Mouse (Mus musculus): ENCODE measurements around the gene Dph1. TPM values are rescaled to one million over a fixed set of nuclear protein-coding genes. Genes with fewer than 3 reads are reported as not detected.

The Dph1 gene
- total RNA-seq, 2 experiments from 2014 or later: 0.58 to 4.5 TPM

DNA sequence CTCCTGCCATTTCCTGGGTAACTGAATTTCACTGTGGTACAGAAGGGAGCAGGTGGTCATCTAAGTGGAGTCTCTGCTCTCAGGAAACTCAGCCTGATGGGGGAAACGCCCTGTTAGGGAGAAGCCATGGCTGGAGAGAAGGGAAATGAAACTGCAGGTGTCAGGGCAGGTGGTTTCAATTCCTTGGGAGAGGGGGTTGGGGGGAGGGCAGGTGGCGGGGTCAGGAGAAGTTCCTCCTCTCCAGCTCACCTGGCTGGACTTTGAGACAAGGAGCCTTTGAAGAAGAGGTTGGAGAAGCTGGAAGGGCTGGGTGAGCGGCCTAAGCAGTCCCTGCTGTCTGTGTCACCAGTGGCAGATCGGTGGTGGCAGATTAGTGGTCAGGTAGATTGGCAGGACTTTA lies 15.3 kb upstream of the Dph1 start:
- ATAC-seq (replicated peaks; ENCODE audit: low FRiP score, poor library complexity, severe bottlenecking): no peak

DNA sequence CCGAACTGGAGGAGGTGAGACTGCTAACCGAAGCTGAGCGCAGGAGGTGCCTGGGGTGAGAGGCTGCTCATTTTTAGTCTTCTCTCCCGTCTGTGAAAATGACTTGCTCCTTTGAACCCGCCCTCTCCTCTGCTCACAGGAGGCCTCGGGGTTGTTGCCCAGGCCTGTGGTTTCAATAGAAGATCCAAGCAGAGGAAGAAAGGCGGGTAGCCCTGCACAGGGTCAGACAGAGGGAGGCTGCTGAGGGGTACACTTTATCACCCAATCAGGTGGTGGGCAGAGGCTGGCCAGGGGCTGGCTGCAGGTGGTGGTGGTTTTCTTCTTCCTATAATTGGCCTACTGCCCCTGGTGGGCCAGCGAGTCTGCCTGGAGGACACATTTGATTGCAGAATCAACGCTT lies 13.4 kb upstream of the Dph1 start:
- ATAC-seq (replicated peaks; ENCODE audit: low FRiP score, poor library complexity, severe bottlenecking): no peak

DNA sequence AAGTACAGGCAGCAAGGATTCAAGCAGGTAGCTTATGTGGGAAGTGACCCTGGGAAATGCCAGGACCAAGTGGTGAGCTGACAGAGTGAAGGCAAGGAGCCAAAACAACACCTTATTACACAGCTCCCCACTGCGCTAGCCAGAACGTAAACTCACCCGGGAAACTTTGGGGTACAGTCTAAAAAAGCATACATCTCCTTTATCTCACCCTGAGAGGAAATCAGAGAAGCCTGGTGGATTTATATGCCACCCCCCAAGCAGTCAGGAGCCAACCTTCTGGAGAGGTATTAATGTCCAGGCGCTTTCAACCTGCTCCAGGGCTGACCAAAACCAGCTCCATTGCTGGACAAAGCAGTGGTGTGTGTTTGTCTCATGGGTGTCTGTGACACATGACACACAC lies 12.9 kb upstream of the Dph1 start:
- no peak for ATAC-seq (replicated peaks; ENCODE audit: low FRiP score, poor library complexity, severe bottlenecking)

DNA sequence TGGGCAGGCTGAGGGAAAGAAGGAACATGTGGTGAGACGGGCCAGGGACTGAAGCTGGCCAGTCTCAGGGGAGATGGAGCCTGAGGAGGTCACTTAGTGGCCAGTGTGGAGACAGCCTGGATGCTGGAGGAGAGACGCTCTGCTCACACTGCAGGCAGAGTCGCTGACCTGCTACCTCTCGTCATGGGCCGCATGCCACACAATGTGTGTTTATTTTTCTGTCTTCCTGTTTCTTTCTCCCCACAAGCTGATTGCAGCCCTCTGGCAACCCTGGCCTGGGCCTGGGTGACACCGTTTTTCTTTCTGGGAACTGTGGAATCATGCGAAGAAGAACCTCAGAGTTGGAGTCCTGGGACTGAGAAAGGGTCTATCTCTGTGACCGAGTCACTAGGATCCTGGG lies 10.7 kb upstream of the Dph1 start:
- ATAC-seq (replicated peaks; ENCODE audit: low FRiP score, poor library complexity, severe bottlenecking): no peak

DNA sequence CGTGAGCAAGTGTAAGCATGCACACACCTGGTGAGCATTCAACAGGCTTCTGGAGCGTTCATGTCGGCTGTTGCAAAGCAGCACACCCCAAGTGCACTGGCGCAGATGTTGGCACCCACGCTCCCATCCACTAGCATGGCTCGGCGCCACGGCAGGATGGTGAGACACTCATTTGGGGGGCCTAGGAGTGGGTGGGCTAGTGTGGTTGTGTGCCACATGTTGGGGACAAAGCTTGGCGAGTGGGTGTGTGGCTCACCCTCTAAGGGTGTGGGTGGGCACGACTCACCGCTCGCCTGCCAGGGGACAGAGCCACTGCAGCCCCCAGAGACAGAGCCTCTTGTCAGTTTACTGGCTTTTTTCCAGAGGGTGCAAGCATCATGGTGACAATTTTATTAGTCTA lies 9.9 kb upstream of the Dph1 start:
- no peak for ATAC-seq (replicated peaks; ENCODE audit: low FRiP score, poor library complexity, severe bottlenecking)

DNA sequence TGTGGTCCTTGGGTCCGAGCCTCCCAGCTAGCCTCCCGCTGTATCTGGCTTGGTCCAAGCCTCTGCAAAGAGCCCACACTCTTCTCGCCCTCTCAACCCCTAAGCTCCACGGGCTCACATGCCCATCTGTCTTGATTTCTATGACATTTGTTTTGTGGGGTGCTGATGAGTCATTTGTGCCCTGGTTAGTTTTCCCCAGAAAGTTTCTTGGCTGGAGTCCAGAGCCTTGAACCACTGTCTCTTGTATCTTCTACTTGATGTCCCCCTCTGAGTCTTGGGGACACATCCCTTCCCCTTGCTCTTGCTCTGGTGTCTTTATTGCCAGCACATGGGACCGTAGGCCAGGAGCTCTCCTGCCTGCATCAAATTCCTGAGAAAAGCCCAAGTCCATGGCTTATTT lies 8.9 kb upstream of the Dph1 start:
- no peak for ATAC-seq (replicated peaks; ENCODE audit: low FRiP score, poor library complexity, severe bottlenecking)

DNA sequence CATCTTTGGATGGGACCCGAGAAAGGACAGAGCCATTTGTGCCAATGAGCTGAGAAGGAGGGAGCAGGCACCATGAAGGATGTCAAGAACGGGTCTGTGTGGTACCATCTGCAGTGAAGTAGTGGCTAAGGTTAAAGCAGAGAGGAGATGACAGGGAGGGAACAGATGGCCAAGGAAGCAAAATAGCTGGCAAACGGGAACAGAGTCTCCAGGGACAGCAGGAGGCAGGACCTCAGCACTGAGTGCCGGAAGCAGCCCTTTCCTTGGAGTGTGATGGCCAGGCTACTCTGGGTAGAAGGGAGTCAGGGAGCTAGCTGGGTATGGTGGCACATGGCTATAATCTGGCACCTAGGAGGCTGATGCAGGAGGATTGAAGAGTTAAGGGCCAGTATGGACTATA lies 7.8 kb upstream of the Dph1 start:
- no peak for ATAC-seq (replicated peaks; ENCODE audit: low FRiP score, poor library complexity, severe bottlenecking)

DNA sequence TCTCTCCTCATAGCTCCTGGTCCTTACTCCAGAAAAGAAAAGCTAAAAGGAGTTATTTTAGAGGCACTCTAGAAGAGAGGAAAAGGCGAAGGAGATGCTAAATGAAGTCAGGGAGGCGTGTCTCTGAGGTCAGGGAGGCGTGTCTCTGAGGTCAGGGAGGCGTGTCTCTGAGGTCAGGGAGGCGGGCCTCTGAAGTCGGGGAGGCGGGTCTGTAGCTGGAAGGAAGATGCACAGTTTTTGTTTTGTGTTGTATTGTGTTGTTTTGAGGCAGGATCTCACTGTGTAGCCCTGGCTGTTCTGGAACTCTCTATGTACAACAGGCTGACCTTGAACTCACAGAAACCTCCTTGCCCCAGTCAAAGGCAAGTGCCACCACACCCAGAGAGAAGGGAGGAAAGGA lies 6.9 kb upstream of the Dph1 start:
- ATAC-seq (replicated peaks; ENCODE audit: low FRiP score, poor library complexity, severe bottlenecking): no peak

DNA sequence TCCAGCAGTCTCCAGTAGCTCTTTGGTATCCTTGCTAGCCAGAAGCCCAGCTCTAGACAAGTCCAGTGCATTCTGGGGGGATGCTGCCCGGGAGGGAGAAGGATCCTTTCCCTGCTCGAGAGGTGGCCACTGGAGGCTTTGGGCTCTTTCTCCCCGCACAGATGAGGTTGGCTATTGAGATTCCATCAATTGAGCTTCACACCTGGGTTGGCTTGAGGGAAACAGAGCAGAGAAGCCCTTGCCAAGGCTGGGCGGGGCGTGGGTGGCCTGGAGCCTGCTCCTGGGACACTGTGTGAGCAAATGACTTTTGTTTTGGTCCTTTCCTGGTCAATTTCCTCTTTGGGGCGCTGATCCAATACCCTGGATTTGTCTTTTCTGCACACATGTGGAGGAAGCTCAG lies 5.1 kb upstream of the Dph1 start:
- no peak for ATAC-seq (replicated peaks; ENCODE audit: low FRiP score, poor library complexity, severe bottlenecking)

DNA sequence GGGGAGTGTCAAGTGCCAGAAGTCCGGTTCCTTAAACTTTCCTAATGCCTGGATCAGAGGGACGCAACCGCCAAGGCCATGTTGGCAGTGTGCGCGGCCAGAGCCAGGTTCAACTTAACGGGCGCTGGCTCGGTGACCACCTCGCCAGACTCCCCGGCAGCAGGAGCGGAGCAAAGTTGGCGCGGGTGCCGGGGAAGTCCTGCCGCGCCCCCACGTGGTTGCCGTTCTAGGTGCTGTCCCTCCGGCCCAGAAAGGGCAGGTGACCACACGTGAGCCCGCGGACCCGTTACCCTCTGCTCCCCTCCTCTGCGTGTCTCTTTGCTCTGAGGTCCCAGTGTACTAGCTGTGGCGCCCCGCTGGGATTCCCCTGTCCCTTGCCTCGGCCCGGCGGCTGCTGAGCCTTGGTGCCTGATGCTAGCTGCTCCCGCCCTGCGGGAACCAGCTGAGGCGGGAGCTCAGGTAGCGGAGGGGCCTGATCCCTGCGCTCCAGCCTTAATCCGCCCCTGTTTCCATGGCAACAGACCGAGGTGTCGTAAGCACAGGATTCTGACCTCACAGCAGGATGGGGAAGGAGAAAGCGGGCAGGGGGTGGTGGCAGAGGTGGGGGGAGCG lies 3.9 kb upstream of the Dph1 start:
- no peak for ATAC-seq (replicated peaks; ENCODE audit: low FRiP score, poor library complexity, severe bottlenecking)

DNA sequence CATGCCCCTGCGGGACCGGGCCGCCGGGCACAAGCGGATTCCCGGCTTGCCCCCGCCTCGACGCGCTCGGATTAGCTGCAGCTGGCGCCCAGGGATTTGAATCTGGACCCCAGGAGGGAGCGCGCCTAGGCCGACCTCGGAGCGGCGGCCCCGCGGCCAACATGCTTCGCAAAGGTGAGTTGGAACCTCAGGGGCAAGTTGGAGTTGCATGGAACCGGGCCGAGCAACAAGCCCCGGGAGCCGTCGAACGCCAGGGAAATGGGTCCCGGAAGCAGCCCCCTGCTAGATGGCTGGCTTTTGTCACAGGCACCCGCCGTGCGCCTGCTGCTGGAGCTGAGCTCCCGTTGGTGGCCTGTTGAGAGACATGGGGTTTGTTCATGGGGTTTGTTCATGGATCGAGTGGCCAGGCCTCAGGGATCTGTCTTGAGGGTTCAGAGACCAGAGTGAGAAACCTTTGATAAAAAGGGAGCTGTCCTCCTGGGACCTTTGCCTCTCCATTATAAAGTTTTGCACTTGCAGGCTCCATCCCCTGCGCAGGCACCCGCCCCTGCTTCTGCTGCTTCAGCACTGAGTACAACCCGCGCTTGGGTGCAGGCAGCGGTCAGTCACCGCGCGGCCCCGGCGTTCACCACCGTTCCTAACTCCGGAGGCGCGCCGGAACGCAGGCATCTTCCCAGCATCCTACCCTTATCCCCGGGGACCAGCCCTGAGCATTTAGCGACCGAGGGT lies 3.2 kb upstream of the Dph1 start:
- ATAC-seq (replicated peaks; ENCODE audit: low FRiP score, poor library complexity, severe bottlenecking): no peak

DNA sequence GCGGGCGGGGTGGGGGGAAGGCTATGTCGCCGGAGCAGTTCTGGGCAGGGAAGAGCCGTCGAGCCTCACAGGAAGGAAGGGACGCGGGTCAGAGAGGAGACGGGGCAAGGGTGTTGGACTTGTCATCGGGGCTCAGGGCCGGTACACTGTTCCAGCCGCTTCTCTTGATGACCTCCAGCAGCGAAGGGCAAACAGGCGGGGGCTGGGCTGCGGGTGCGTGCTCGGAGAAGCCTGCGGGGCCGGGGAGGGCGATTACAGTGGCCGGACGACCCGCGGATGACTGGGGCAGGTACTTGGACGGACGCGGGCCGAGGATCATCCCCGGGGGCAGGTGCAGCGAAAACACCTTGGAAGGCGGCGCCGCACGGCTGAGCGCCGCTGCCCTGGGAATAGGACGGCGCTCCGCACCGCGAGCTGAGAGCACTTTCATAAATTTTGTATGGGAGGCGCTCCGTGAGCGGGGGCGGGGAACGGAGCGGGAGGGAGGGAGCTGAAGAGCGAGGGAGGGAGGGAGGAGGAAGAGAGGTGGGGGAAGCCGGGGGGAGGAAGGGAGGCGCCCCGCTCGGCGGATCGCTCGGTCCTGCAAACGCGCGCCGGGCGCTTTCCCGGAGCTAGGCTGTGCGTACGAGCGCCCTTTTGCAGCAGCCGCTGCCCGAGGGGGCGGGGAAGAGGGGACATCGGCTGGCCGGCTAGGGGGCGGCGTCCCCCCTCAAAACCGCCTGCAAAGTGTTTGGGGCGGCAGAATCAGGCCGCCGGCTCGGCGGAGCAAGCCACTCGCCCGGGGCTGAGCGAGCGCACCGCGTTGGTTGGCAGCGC lies 2.4 kb upstream of the Dph1 start, which contains the start of gene Rtn4rl1:
Gene Rtn4rl1 (plus strand): TSS at position 528 of the 816 bp plus-strand sequence.
- ATAC-seq (replicated peaks; ENCODE audit: low FRiP score, poor library complexity, severe bottlenecking): no peak

DNA sequence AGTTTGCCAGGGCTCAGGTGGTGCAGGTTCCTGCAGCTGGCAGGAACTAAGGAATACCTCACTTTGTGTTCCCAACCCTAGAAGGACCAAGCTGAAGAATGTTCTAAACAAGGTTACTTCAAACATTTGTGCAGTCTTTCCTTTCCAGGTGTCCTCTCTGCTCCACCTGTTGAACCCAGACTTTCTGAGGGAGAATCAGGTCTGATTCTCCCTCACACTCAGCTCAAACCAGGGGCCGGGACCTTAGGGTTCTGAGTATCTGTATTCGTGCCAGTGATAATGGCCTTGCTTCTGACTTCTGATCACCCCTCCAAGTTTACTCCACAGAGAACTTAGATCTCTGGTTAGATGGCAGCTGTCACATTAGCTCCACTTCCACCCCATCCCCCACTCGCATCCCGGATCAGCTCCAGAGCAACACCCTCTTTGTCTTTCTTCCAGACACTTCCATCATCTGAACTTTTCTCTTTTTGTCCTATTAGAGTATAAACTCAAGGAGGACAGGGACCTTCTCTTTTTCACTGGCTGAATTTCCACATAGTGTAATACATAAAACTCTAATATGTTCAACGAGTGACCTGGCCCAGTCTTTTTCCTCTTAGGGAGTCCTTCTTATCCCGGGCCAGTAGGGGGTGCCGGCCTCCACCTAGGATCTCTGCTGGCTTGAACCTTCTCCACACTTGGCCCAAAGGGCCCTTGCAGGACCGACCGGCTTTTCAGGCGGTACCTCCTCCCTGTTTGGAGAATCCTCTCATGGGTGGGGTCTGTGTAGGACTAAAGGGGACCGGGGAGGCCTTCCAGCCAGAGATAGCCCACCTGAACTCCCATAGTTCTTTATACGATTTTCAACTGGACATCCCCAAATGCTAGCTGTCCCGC lies 1.5 kb upstream of the Dph1 start:
- no peak for ATAC-seq (replicated peaks; ENCODE audit: low FRiP score, poor library complexity, severe bottlenecking)

DNA sequence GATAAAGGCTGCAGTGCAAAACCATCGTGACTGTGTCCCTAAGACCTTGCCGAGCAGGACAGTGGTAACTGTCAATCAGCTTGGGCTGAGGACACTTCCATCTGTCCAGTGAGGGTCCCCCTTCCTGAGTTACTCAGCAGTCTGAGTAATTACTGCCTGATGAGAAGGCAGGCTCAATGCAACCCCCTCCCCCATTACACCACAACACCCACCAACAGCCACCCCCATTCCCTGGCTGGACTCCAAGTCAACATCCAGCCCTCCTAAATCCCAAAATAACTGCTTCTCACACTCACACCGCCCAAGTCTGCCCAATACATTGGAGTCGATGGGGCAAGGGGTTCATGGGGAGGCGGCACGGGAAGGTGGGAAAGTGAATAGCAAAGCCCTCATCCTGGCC lies 800 bp upstream of the Dph1 start:
- ATAC-seq (replicated peaks; ENCODE audit: low FRiP score, poor library complexity, severe bottlenecking): no peak

DNA sequence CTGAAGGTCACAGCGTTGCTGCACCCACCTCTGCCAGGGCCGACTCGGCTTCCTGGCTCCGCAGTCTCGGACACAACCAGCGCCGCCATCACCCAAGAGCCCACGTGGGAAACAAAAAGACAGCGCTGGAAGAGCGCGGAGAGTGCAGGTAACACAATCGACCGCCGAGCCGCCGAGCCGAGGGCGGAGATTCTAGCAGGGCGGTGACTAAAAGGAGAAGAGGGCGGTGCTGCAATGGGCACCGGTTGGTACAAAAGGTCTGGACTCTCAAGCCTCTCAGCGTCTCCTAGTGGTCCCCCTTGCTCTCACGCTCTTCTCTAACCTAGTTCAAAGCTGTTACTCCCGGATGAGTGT lies 693 bp downstream of the Dph1 start:
- peak; percentile 86 for ATAC-seq (replicated peaks; ENCODE audit: low FRiP score, poor library complexity, severe bottlenecking)

DNA sequence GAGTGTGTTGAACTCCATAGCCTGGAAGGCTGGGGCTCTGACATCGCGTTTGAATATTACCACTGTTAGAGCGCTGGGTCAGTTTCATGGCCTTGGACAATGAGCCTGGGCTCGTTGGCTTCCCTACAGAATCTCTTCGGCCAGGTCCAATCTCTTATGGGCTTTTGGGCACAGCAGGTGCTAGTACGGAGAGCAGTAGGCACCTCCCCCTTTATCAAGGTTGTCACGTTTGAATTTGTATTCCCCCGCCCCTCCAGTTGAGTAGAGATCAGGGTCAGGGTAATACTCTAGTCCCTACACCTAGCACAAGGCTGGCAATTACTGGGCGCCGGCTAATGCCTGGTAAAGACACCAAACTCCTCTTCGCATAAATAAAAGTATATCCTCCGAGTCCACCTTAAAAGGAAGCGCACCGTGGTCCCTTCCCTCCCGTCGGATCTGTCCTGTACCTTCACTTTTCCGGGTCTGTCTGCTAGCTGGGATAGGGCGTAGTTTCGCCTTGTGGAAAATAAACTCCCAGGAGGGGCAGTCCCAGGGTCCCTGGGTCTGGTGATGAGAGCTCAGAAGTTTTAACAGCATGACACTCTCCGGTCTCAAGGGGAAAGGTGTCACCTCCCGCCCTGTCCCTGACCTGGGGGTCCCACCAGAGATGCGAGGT lies 1.2 kb downstream of the Dph1 start:
- peak; percentile 49 for ATAC-seq (replicated peaks; ENCODE audit: low FRiP score, poor library complexity, severe bottlenecking)

DNA sequence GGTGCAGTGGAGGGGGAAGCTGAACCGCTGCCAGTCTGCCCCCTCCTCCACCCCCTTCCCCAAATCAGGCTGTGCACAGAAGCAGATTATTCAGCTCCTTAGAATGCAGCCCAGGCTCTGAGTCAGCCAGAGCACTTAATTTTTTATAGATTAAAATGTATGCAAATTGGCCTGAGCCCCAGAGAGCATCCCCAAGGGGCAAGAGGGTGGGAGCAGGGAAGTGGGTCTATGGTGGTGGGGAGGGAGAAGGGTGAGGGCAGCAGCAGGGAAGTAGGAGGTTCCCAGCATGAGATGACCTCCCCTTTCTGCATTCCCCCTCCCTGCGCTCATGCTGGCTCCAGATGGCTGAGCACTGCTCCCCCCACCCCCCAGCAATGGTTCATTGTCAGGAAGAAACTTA lies 6.1 kb downstream of the Dph1 start:
- no peak for ATAC-seq (replicated peaks; ENCODE audit: low FRiP score, poor library complexity, severe bottlenecking)

DNA sequence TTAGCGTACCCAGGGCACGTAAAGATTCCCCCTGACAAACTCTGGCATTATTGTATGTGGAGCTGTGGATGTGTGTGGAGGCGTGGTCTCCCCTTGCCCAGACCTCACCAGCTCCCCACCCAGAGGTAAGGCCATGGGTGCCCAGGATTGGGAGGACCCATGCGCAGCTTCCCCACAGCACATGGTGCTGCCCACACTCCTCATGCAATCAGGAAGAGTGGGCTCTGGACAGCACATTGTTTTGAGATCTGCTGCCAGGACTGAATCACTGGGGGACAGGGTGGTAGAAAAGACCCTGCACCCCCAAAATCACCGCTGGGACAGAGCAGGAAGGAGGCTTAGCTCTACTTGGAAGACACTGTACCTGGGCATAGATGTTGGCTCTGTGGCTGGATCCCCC lies 6.5 kb downstream of the Dph1 start:
- no peak for ATAC-seq (replicated peaks; ENCODE audit: low FRiP score, poor library complexity, severe bottlenecking)

DNA sequence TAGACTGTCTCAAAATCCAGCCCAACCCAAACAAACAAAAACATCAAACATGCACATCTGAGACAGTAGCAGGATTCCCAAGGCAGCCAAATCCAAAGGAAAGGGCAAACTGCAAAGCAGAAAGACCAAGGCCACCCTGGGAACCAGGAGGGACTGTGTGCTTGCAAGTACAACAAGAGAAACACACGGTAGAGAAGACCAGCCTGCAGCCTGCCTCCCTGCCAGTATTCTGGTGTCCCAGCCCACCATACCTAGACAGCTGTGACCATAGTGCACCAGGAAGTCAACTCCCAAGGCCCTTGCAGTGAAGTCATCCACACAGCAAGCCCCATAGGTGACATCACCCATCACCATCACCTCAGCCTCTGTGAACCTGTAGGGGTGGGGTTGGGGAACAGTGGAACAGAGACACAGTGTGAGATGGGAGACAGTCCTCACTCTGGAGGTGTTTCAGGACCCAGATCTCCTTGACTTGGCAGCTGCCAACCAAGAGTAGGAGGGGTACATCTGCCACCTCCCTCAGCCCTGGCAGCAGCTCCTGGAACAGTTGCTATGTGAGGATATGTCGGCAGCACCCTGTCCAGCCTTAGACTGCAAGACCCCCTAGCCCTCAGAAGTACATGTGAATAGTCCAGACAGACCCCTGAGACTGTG lies 7.0 kb downstream of the Dph1 start:
- ATAC-seq (replicated peaks; ENCODE audit: low FRiP score, poor library complexity, severe bottlenecking): no peak
